Mouse (Mus musculus) heart, embryonic 12.5 days (tissue): ENCODE results near the gene Chek2. TPM values are rescaled to one million over a fixed set of nuclear protein-coding genes. Genes with fewer than 3 reads are reported as not detected.
A peak's percentile ranks its signal among the peaks of the same experiment; 100 is the strongest.

Experiments
- ATAC-seq: fragments of 200-750 bp; cut with Nextera tagmentation; 2 replicates; pipeline ENCODE4 v1.8.0; 2017; ENCODE audit warnings: moderate TSS enrichment, moderate library complexity; ENCODE audit not compliant: insufficient number of reproducible peaks, low FRiP score
- H3K27ac ChIP-seq: fragments of 300-500 bp; sonication (generic); 2 replicates; pipeline ENCODE4 v1.5.1; 2016; ENCODE audit warnings: mild to moderate bottlenecking, moderate library complexity; ENCODE audit not compliant: poor library complexity, severe bottlenecking
- H3K27me3 ChIP-seq: fragments of 300-500 bp; sonication (generic); replicated peaks from 2 replicates; pipeline ENCODE4 v1.6.1; 2016; ENCODE audit warnings: mild to moderate bottlenecking, moderate library complexity
- H3K36me3 ChIP-seq: fragments of 300-500 bp; sonication (generic); 2 replicates; pipeline ENCODE4 v1.6.1; 2016; ENCODE audit warnings: mild to moderate bottlenecking, moderate library complexity
- H3K4me1 ChIP-seq: fragments of 300-500 bp; sonication (generic); replicated peaks from 2 replicates; pipeline ENCODE4 v1.6.1; 2016; ENCODE audit warnings: mild to moderate bottlenecking
- H3K4me2 ChIP-seq: fragments of 300-500 bp; sonication (generic); 2 replicates; pipeline ENCODE4 v1.6.1; 2016; ENCODE audit warnings: mild to moderate bottlenecking, moderate library complexity
- H3K4me3 ChIP-seq: fragments of 300-500 bp; sonication (generic); 2 replicates; pipeline ENCODE4 v1.5.1; 2016; ENCODE audit warnings: mild to moderate bottlenecking
- H3K9ac ChIP-seq: fragments of 300-500 bp; sonication (generic); 2 replicates; pipeline ENCODE4 v1.6.1; 2016; ENCODE audit warnings: mild to moderate bottlenecking, moderate library complexity
- H3K9me3 ChIP-seq: fragments of 300-500 bp; sonication (generic); replicated peaks from 2 replicates; pipeline ENCODE4 v1.6.1; 2016; ENCODE audit warnings: mild to moderate bottlenecking, moderate library complexity
- whole genome bisulfite sequencing: fragments of 180-500 bp; shearing (Covaris S2); methylation state at CpG from one replicate; pipeline ENCODE4 v1.1.7; 2016; 5-methylcytosine and 5-hydroxymethylcytosine counted together
- polyA plus RNA-seq: library from polyadenylated mRNA; unstranded; fragments of >200 nt; fragmentation: Nextera tagmentation; extraction: Ambion mirVana; gene quantifications from 2 replicates; pipeline ENCODE4 v1.2.1, GENCODE M21; 2016

Gene Chek2
- polyA plus RNA-seq, 1 experiment from 2014 or later = 19.4 TPM

GRCm38 (mm10) chr5:110841046-110841862 lies 1.5 kb downstream of the Chek2 start:
- Histone ChIP-seq H3K4me3 (no peak overlapping the region), H3K27me3 (no peaks in the 10 kb centered on the region), H3K9ac (no peak overlapping the region), H3K27ac (no peak overlapping the region), H3K36me3 (peaks cover 27% of the 10 kb centered on the region), H3K4me1 (peaks cover 18% of the 10 kb centered on the region), H3K4me2 (peak overlapping the region; percentile 85), H3K9me3 (no peaks in the 10 kb centered on the region)
- WGBS = 85% methylated on average over 14 of the region's 14 CpGs
- no peak for ATAC-seq

DNA sequence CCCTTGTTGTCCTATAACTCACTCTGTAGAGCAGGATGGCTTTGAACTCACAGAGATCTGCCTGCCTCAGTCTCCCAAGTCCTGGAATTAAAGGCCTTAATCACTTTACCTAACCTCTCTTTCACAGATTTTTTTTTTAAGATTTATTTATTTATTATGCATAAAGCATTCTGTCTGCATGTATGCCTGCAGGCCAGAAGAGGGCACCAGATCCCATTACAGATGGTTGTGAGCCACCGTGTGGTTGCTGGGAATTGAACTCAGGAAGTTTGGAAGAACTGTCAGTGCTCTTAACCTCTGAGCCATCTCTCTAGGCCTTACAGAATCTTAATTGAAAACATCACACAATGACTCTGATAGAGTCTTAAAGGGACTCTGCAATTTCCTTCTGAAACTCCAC lies 13.2 kb downstream of the Chek2 start:
- Histone ChIP-seq H3K36me3 (peaks cover 39% of the 10 kb centered on the region), H3K27me3 (no peaks in the 10 kb centered on the region), H3K4me3 (no peak overlapping the region), H3K9ac (no peak overlapping the region), H3K9me3 (0 out of 2 replicates have a peak, but pooled peaks cover 6% of the 10 kb centered on the region), H3K4me2 (no peak overlapping the region), H3K4me1 (peaks cover 7% of the 10 kb centered on the region), H3K27ac (no peak overlapping the region)
- WGBS = 80% methylated on average over 1 of the region's 1 CpGs
- no peak for ATAC-seq

- WGBS = 23% methylated on average over 5 of the region's 5 CpGs
- no peak for ATAC-seq
- peaks cover 14% of the 10 kb centered on the region for H3K4me1 ChIP-seq
- no peak overlapping the region for H3K9ac ChIP-seq
- no peak overlapping the region for H3K4me3 ChIP-seq
- no peaks in the 10 kb centered on the region for H3K27me3 ChIP-seq
- H3K9me3 ChIP-seq = 0 out of 2 replicates have a peak, but pooled peaks cover 6% of the 10 kb centered on the region
- H3K27ac ChIP-seq = no peak overlapping the region
- no peak overlapping the region for H3K4me2 ChIP-seq
- peaks cover 26% of the 10 kb centered on the region for H3K36me3 ChIP-seq
Measured at GRCm38 (mm10) chr5:110857091-110857490, 17.3 kb downstream of the Chek2 start.

- WGBS = 33% methylated on average over 13 of the region's 13 CpGs
- Histone ChIP-seq H3K27me3 (no peaks in the 10 kb centered on the region), H3K4me2 (peak overlapping the region; percentile 58), H3K4me1 (peaks cover 14% of the 10 kb centered on the region), H3K36me3 (peaks cover 31% of the 10 kb centered on the region), H3K9me3 (no peaks in the 10 kb centered on the region), H3K27ac (peak overlapping the region; percentile 83), H3K4me3 (peak overlapping the region; percentile 28), H3K9ac (peak overlapping the region; percentile 14; the same call in 1 of the 2 replicates)
- peak; percentile 72 for ATAC-seq
Measured at GRCm38 (mm10) chr5:110859013-110859650, 19.4 kb downstream of the Chek2 start.

DNA sequence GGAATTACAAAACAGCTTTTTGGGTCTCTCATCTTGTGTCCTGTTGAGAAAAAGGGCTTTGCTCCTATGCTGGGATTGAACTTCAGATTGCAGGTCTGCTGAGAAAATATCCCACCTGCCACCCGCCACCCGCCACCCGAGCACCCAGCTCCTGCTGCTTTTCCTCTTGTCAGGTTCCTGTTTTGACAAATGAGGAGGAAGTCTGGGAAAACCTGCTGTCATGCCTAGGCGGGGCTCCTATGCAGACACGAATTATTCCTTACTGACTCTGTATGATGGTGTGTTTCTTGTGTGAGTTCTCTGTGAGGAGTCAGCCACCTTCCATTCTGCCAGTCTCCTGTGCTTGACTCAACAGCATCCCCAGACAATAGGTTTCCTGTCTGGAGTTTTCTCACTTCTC lies 20.7 kb downstream of the Chek2 start:
- Histone ChIP-seq H3K36me3 (peaks cover 32% of the 10 kb centered on the region), H3K4me3 (no peak overlapping the region), H3K9ac (no peak overlapping the region), H3K9me3 (no peaks in the 10 kb centered on the region), H3K4me1 (peaks cover 14% of the 10 kb centered on the region), H3K4me2 (no peak overlapping the region), H3K27ac (no peak overlapping the region), H3K27me3 (no peaks in the 10 kb centered on the region)
- WGBS = 84% methylated on average over 5 of the region's 5 CpGs
- ATAC-seq = no peak

DNA sequence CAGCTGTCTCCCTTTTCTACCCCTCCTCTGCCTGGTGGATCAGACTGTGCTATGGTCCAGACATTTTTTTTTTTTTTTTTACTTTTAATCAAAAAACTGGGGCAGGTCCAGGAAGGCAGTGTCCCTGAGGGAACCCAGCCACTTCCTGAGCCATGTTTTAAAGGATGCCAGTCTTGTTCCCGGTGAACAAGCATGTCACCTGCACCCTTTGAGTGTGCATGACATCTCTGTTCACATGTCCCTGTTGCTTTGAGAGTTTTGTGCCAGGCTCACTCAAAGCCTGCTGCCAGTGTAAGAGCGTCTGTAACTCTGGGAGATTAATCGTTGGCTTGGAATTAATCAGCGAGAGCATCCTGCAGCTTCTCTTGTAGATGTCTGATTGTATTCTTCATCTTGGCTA lies 28.7 kb downstream of the Chek2 start:
- H3K27me3 ChIP-seq = no peaks in the 10 kb centered on the region
- H3K4me1 ChIP-seq = peaks cover 10% of the 10 kb centered on the region
- WGBS = 71% methylated on average over 4 of the region's 4 CpGs
- H3K4me3 ChIP-seq = no peak overlapping the region
- H3K36me3 ChIP-seq = peaks cover 42% of the 10 kb centered on the region
- no peaks in the 10 kb centered on the region for H3K9me3 ChIP-seq
- H3K27ac ChIP-seq = no peak overlapping the region
- no peak overlapping the region for H3K9ac ChIP-seq
- no peak for ATAC-seq
- H3K4me2 ChIP-seq = no peak overlapping the region

DNA sequence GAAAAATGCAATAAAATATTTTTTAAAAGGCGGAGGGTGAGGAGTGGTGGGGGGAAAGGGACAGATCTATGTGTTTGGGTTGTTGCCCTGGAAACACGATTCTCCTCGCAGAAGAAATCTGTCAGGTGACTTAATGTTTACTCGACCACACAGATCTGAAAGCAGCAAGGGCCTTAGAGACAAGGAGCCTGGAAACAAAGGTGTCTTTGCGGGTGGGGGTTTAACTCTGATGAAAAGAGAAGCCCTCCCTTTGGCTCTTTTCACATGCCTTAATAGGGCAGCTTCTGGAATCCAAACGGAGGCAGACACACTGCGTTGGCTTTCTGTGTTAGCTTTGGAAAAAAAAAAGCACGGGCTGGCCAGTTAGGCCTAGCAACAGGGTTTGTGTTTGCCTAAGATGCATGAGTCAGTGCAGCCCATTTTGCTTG lies 29.5 kb downstream of the Chek2 start:
- no peak for ATAC-seq
- WGBS = 60% methylated on average over 8 of the region's 8 CpGs
- H3K27ac ChIP-seq = no peak overlapping the region; the same call in 1 of the 2 replicates

DNA sequence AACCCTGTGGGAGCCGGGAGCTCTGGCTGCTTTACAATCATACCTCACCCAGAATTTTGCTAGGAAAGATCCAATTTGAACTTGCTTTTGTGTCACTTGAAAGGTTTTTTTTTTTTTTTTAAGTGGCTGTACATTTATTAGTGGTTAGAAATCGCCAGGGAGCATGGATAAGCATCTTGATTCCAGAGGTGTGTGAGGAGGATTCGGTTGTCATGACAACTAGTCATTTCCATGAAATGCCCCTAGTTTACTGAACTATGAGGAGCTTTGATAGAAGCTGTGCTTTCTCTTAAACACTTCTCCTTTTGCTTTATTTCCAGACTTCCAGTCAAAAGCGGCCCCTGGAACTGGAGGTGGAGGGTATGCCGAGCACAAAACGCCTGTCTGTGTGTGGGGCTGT lies 33.4 kb downstream of the Chek2 start:
- H3K36me3 ChIP-seq = peaks cover 26% of the 10 kb centered on the region
- no peaks in the 10 kb centered on the region for H3K9me3 ChIP-seq
- 95% methylated on average over 6 of the region's 6 CpGs for WGBS
- no peak overlapping the region for H3K27ac ChIP-seq
- no peak for ATAC-seq
- no peak overlapping the region for H3K9ac ChIP-seq
- H3K4me3 ChIP-seq = no peak overlapping the region
- H3K4me2 ChIP-seq = no peak overlapping the region
- H3K27me3 ChIP-seq = no peaks in the 10 kb centered on the region
- H3K4me1 ChIP-seq = peaks cover 18% of the 10 kb centered on the region

More for the DNA sequence above, 29.5 kb downstream of the Chek2 start:
- Histone ChIP-seq H3K27me3 (no peaks in the 10 kb centered on the region), H3K4me3 (no peak overlapping the region), H3K9ac (no peak overlapping the region), H3K9me3 (no peaks in the 10 kb centered on the region), H3K36me3 (peaks cover 43% of the 10 kb centered on the region), H3K4me1 (peaks cover 10% of the 10 kb centered on the region), H3K4me2 (no peak overlapping the region)

DNA sequence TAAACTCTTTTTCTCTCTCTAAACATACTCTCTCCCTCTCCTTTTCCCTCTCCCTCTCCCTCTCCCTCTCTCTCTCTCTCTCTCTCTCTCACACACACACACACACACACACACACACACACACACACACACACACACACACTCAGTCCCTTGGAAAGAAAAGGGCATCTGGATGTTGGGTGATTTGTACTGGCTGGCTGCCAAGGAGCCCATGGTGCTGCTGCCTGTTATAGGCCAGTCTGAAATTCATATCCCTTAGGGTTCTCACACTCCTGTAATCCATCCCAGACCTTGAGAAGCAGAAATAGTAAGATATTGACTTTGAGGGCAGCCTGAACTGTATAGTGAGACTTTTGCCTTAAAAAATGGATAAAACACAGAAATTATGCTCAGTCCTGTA lies 34.9 kb downstream of the Chek2 start:
- no peak overlapping the region for H3K9ac ChIP-seq
- H3K9me3 ChIP-seq = no peaks in the 10 kb centered on the region
- ATAC-seq = 0 out of 2 replicates have a peak, but pooled peaks have one; percentile 38
- H3K4me2 ChIP-seq = no peak overlapping the region
- no peaks in the 10 kb centered on the region for H3K27me3 ChIP-seq
- no peak overlapping the region for H3K4me3 ChIP-seq
- peaks cover 15% of the 10 kb centered on the region for H3K4me1 ChIP-seq
- H3K36me3 ChIP-seq = peaks cover 26% of the 10 kb centered on the region
- H3K27ac ChIP-seq = peak overlapping the region; percentile 60

DNA sequence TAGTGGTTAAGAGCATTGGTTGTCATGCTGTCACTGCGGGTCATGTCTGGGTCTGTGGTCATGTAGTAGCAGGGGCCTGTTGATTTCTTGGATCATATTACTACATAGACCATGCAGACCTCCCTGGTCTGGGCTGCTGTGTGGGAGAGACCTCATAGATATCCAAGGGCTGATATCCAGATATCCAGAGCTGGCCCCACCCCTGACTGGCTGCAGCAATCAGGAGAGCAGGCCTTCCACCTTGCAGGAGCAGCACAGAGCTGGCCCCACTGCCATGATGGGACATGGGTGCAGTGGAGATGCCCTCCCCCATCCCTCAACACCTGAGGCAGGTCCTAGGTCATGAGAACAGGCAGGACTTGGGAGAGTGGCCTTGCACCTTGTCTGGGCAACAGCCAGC lies 35.5 kb downstream of the Chek2 start:
- Histone ChIP-seq H3K4me2 (no peak overlapping the region), H3K4me1 (peaks cover 15% of the 10 kb centered on the region), H3K9me3 (no peaks in the 10 kb centered on the region), H3K27me3 (no peaks in the 10 kb centered on the region), H3K36me3 (peaks cover 21% of the 10 kb centered on the region), H3K4me3 (no peak overlapping the region), H3K27ac (peak overlapping the region; percentile 60), H3K9ac (no peak overlapping the region)
- ATAC-seq = no peak
- WGBS = 86% methylated on average over 1 of the region's 1 CpGs

DNA sequence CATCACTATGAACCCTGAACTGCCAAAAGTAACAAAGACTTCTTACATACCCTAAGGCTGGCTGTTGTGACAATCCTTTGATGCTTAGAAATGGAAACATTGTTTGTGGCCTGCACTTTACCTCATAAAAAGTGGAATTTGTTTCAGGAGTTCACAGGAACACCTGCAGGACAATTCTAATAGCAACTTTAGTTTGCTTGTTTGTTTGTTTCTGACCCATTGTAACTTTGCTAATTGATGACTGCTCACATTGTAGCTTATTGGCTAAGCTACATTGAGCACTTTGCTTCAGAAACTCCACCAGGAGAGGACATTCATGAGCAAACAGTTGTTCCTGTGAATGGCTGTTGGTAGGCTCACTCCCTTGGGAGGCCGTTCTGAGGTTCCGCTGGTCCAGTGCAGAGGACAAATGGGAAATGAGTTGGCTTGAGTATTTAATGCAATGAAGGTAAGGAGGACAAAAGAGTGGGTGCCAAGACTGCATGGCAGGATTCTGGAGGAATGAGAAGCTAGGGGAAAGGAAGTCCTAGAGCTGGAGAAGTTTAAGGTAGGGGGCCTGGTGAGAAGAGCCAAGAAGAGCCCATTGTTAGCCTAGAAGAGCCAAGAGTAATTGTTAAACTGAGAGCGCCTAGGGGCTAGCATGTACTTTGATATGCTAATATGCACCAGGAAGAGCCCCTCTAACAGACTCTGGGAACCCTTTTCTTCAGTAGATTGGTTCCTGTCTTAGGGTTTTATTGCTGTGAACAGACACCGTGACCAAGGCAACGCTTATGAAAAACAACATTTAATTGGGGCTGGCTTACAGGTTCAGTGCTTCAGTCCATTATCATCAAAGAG lies 38.1 kb downstream of the Chek2 start:
- H3K9me3 ChIP-seq = no peaks in the 10 kb centered on the region
- H3K4me2 ChIP-seq = no peak overlapping the region
- H3K27ac ChIP-seq = no peak overlapping the region
- no peaks in the 10 kb centered on the region for H3K27me3 ChIP-seq
- no peak overlapping the region for H3K9ac ChIP-seq
- WGBS = 94% methylated on average over 5 of the region's 5 CpGs
- H3K4me3 ChIP-seq = no peak overlapping the region
- peaks cover 19% of the 10 kb centered on the region for H3K4me1 ChIP-seq
- no peak for ATAC-seq
- peaks cover 12% of the 10 kb centered on the region; the same call in 1 of the 2 replicates for H3K36me3 ChIP-seq
